Comparison of ENCODE assay signal across 20 mouse cellular contexts in the genomic region with DNA sequence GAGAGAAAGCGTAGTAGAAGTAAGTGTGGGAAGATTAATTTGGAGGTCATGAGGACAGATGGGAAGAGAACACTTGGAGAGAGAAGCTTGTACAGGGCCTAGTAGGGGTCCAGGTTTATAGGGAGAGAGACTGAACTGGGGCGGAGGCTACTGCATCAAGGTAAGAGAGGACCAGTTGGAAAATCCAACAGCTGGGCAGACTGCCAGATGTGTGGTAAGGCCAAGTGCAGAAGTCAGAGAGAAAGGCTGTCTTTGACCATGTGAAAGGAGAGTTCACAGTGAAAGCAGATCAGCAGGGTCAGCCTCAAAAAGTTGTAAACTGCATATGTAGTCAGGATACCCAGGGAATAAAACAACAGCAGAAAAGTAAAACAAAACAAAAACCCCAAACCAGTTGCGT. TPM values are rescaled to one million over a fixed set of nuclear protein-coding genes. Genes with fewer than 3 reads are reported as not detected.
A peak's percentile ranks its signal among the peaks of the same experiment; 100 is the strongest.
DNase-seq lines count a peak whose midpoint lies in the region; ATAC-seq and TF ChIP-seq lines count a peak whose summit lies in the region.
"Had no signal": no experiment of that assay in that cellular context is flagged by ENCODE, and none has a peak within 500 bp of the region (broad histone marks: within the 10 kb centered on the region; RNA-seq: fewer than 3 reads in every experiment).

No protein-coding gene starts in this region.

- 82% methylated on average over 3 of the region's 3 CpGs for WGBS in liver, adult 2 months
- WGBS in liver, embryonic 12.5 days (ENCODE audit: insufficient replicate concordance): 86% methylated on average over 3 of the region's 3 CpGs

- H3K36me3 ChIP-seq in liver, adult 2 months (ENCODE audit: control insufficient read depth, insufficient read depth, low read length): peaks cover 52% of the 10 kb centered on the region
- H3K36me3 ChIP-seq in liver, embryonic 12.5 days: peaks cover 78% of the 10 kb centered on the region

- no peak overlapping the region for H3K4me2 ChIP-seq in liver, embryonic 12.5 days
- H3K4me2 ChIP-seq: forebrain, embryonic 13.5 days; heart, embryonic 15.5 days; intestine, embryonic 15.5 days; limb, embryonic 12.5 days; midbrain, embryonic 12.5 days had no signal

- no peak for TF ChIP-seq CTCF in liver, adult 2 months (IDR thresholded peaks at IDR 0.05; ENCODE audit: low read depth, low read length)

- H3K79me2 ChIP-seq in liver, adult 2 months (ENCODE audit: control insufficient read depth, insufficient read depth, low read length): no peaks in the 10 kb centered on the region

- TF ChIP-seq POLR2A in liver, adult 2 months (IDR thresholded peaks at IDR 0.05; ENCODE audit: extremely low read depth, insufficient read depth, low read length): no peak

- peak; percentile 34 for DNase-seq in heart, adult 11 months
- DNase-seq in heart, postnatal 14 days: no peak
- DNase-seq in liver, adult 2 months (ENCODE audit: extremely low read depth, low read depth, low spot score): peak; percentile 57
- peak; percentile 43 for DNase-seq in NIH3T3 (ENCODE audit: low read depth)
- peak; percentile 26 to 44 for DNase-seq in kidney, postnatal 4 days
- no peak for DNase-seq in thymus, postnatal 10 days (ENCODE audit: low spot score in 2 of 2)
- DNase-seq: cerebellum, adult 9-10 months; thymus, adult 18-20 months; thymus, postnatal 4 days had no signal

- no peaks in the 10 kb centered on the region for H3K4me1 ChIP-seq in liver, adult 2 months (ENCODE audit: control insufficient read depth, insufficient read depth, low read length)
- H3K4me1 ChIP-seq in liver, embryonic 12.5 days: no peaks in the 10 kb centered on the region
- H3K4me1 ChIP-seq: forebrain, embryonic 13.5 days; heart, embryonic 15.5 days; hindbrain, embryonic 10.5 days; intestine, embryonic 15.5 days; limb, embryonic 12.5 days; midbrain, embryonic 12.5 days had no signal

- ATAC-seq in liver, embryonic 12.5 days: no peak
- ATAC-seq: activated CD4-positive, CD25-positive, alpha-beta regulatory T cell, adult 4 months; forebrain, embryonic 13.5 days; hindbrain, embryonic 16.5 days; intestine, embryonic 15.5 days; lung, postnatal 0 days had no signal

- no peak overlapping the region for H3K27ac ChIP-seq in liver, adult 2 months (replicated peaks; ENCODE audit: insufficient read depth, low read depth, low read length)
- no peak overlapping the region for H3K27ac ChIP-seq in liver, embryonic 12.5 days
- H3K27ac ChIP-seq: forebrain, embryonic 13.5 days; heart, embryonic 15.5 days; hindbrain, embryonic 10.5 days; intestine, embryonic 15.5 days; limb, embryonic 12.5 days; liver, embryonic 14.5 days; midbrain, embryonic 12.5 days had no signal

- no peaks in the 10 kb centered on the region for H3K9me3 ChIP-seq in liver, embryonic 12.5 days (replicated peaks)
- H3K9me3 ChIP-seq: forebrain, embryonic 13.5 days; heart, embryonic 15.5 days; hindbrain, embryonic 10.5 days; intestine, embryonic 15.5 days; limb, embryonic 12.5 days; midbrain, embryonic 12.5 days had no signal

- H3K4me3 ChIP-seq in liver, adult 2 months (ENCODE audit: insufficient read depth, low read depth, low read length): no peak overlapping the region
- H3K4me3 ChIP-seq in liver, embryonic 12.5 days: no peak overlapping the region
- H3K4me3 ChIP-seq: forebrain, embryonic 13.5 days; heart, embryonic 15.5 days; hindbrain, embryonic 10.5 days; intestine, embryonic 15.5 days; limb, embryonic 12.5 days; midbrain, embryonic 12.5 days had no signal

- intact Hi-C loops in heart, postnatal 14 days (cut with DNase I): loop anchor here (5.0 kb wide), 1 partner anchor 1048 kb away; no protein-coding TSS in a partner anchor

- H3K9ac ChIP-seq in liver, adult 2 months (ENCODE audit: low read depth, low read length): no peak overlapping the region
- no peak overlapping the region for H3K9ac ChIP-seq in liver, embryonic 12.5 days
- H3K9ac ChIP-seq: forebrain, embryonic 13.5 days; heart, embryonic 15.5 days; intestine, embryonic 15.5 days; limb, embryonic 12.5 days; liver, embryonic 14.5 days; midbrain, embryonic 12.5 days had no signal

- no peaks in the 10 kb centered on the region for H3K27me3 ChIP-seq in liver, adult 2 months (ENCODE audit: control insufficient read depth, insufficient read depth, low read length)
- no peaks in the 10 kb centered on the region for H3K27me3 ChIP-seq in liver, embryonic 12.5 days (replicated peaks)
- H3K27me3 ChIP-seq: forebrain, embryonic 13.5 days; heart, embryonic 15.5 days; intestine, embryonic 15.5 days; limb, embryonic 12.5 days; midbrain, embryonic 12.5 days had no signal

RNA-seq across cellular contexts. Expression of a gene that starts 17.6 kb away (rescaled TPM):
- 1 to 10 TPM; 4.9 to 6.0 TPM for total RNA-seq in heart, postnatal 14 days (2021)
- 3.3 and 3.5 TPM in 2 replicates for total RNA-seq in liver, adult 2 months (2014; rRNA removed)
- 1.7 and 1.9 TPM in 2 replicates for polyA plus RNA-seq in liver, adult 2 months (2012; rRNA removed)
- polyA plus RNA-seq in liver, embryonic 12.5 days (2016; fragmentation: Nextera tagmentation; extraction: Ambion mirVana): 7.5 and 8.9 TPM in 2 replicates

RNA-seq across cellular contexts. Expression of a gene that starts 36.5 kb away (rescaled TPM):
- total RNA-seq in heart, postnatal 14 days (2021): 10 to 100 TPM; 47.4 to 47.5 TPM
- 23.3 and 27.1 TPM in 2 replicates for total RNA-seq in liver, adult 2 months (2014; rRNA removed)
- polyA plus RNA-seq in liver, adult 2 months (2012; rRNA removed): 11.4 and 11.6 TPM in 2 replicates
- polyA plus RNA-seq in liver, embryonic 12.5 days (2016; fragmentation: Nextera tagmentation; extraction: Ambion mirVana): 43.6 and 44.3 TPM in 2 replicates

Comparison
In these comparisons a context has a peak if more than half of its experiments do, and no peak if none do; other contexts are left out.
1. DNase-seq: peak in heart, adult 11 months (single experiment), liver, adult 2 months (single experiment), NIH3T3 (single experiment) and kidney, postnatal 4 days (2 of 2); none in heart, postnatal 14 days (0 of 2) and thymus, postnatal 10 days (0 of 2).